Mouse (Mus musculus) thymus, postnatal 25 days (tissue): Measurements from ENCODE around the gene Hmx2.

Experiments used
- DNase-seq: peaks from one replicate; pipeline ENCODE4 v3.0.0; 2022

Gene Hmx2

DNA sequence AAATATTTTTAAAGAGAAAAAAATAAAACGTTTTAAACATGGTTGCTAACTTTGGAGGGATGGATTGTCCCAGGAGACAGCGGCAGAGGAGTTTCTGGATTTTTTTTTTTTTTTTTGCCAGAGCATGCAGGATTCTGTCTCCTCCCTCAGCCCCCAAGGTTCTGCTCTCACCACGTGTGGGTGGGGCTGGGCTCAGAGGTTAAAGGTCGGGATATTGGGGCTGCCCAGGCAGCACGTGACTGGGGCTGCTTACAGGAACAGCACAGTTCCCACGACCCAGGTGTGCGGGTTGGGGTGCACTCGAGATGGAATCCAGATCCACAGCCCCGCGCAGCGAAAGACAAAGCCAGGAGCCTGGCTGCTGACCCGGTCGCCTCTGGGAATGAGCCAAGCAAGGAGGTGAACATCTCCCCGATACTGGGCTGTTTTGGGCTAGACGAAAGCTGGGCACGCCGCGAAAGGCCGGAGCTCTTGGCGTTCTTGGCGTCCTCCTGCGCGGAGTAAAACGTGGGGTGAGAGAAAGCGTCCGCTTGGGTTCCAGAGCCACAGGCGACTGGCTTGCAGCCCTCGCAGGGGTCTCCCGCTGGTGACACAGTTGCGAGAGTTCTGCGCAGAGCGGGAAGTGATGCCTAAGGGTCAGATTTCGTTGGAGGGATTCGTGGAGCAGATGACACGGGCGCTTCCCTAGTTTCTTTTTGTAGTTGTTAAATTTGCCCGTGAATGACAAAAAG lies 8.1 kb downstream of the Hmx2 start:
- DNase-seq: no peak

GRCm38 (mm10) chr7:131557751-131558150 lies 9.2 kb downstream of the Hmx2 start:
- DNase-seq: no peak

DNA sequence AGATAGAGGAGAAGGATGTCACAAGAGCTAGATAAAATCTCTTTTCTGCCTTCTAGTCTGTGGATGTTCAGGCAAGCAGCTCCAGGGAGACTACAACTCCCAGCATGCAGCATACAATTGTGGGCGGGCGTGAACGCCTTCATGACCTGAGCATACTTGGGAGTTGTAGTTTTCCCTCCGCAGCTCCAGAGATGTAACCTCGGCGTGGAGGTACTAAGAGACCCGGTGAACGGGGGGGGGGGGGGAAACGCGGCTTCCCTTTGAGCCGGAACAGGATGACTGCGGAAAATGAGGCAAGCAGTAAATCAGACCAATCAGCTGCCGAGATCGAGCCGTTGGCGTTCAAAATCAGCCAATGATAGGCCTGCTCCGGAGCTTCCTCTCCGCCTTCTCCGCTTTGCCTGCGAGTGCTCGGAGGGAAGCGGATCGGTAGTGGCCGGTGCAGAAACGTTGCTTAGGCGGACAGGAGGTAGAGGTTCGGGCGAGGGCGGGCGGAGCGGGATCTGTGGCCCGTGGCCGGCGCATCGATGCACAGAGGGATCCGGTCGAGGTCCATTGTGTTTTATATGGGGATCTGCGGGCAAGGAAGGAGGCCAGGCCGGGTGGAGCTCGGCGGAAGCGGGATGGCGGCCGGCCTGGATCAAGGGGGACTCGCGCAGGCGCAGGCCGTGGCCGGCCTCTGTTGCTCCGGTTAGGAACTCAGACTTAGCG lies 11.6 kb downstream of the Hmx2 start, which contains the start of gene Bub3:
Gene Bub3, plus strand, starts transcription at position 237 of the 711 bp plus-strand sequence.
- peak; percentile 88 for DNase-seq

DNA sequence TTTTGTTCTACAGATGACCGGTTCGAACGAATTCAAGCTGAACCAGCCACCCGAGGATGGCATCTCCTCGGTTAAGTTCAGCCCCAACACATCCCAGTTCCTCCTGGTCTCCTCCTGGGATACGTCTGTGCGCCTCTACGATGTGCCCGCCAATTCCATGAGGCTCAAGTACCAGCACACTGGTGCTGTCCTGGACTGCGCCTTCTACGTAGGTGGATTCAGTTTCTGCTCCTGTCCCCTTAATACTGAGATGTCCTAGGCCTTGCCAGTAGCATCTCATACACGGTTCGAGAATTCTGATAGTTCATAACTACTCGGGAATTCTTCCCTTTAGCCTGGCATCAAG lies 12.1 kb downstream of the Hmx2 start:
- no peak for DNase-seq

GRCm38 (mm10) chr7:131575246-131575645 lies 26.7 kb downstream of the Hmx2 start:
- DNase-seq: no peak

DNA sequence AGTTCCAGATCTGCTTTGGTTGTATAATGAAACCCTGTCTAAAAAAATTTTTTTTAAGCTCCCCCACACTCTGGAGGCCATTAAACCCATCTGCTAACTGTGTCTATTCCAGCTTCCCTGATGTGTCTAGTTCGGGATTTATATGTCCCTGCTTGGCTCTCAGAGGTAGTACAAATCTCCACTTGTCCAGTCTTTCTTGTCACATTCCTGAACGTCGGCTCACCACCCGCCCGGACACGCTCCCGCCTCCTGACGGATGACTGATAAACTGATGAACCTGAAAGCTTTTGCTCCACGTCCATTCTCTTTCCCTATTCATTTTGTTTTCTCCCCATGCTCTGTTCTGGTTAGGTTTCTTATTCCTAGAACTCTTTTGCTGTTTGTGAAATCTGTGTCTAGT lies 33.6 kb downstream of the Hmx2 start:
- DNase-seq: no peak

- DNase-seq: no peak
These were observed 37.0 kb downstream of the Hmx2 start for GRCm38 (mm10) chr7:131585551-131585950.

GRCm38 (mm10) chr7:131597779-131598482 lies 49.4 kb downstream of the Hmx2 start:
- DNase-seq: no peak

DNA sequence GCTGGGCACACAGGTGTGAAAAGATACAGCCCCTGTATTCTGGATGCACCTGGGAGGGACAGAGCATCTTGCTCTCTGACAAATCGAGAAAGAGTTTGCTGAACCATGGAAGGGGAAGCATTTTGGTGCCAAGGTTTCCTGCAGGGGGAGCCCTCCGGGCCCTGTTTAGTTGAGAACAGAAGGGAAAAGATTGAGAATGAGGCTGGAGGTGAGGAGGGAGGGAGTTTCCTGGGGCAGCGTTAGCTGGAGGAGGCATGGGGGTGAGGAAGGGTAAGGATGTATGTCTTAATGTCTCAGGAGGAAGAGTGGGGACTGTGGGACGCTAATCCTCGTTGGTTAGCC lies 49.9 kb downstream of the Hmx2 start:
- no peak for DNase-seq

DNA sequence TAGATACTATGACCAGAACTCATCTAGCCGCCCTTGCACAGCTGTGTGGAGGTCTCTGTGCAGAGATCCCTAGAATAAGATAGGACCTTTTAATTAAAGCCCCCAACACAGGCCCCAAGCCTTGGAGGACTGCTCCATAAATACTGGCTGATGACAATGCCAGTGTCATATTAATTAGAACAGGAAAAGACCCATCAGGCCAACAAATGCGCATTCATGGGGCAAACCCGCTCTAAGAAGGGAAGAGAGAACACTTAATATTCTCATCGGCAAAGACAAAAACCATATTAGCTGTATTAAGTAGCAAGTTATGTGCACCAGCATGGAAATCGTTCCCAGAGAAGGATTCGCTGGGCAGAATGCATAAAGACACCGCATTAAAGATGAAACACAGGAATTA lies 53.5 kb downstream of the Hmx2 start:
- no peak for DNase-seq

DNA sequence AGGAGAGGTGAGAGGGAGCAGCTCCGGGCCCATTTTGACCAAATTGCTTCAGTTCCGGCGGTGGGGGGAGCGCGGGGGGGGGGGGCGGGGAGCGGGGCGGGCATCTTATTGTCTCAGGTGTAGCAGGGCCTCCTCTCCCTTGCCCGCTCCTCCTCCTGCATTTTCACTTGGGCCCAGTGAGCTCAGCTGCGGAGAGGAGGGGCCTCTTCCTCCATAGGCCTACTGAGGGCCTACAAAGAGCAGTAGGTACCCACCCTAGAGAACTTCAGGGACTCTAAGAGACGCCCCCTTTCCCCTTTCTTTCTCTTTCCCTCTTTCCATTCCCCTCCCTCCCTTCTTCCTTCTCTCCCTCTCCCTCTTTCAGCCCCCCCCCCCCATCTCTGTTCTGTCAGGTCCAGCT lies 54.6 kb downstream of the Hmx2 start:
- no peak for DNase-seq

GRCm38 (mm10) chr7:131604946-131605345 lies 56.4 kb downstream of the Hmx2 start:
- DNase-seq: no peak

GRCm38 (mm10) chr7:131605481-131605880 lies 56.9 kb downstream of the Hmx2 start:
- no peak for DNase-seq
